Mouse (Mus musculus): ENCODE data around the gene Atp8a2. TPM values are rescaled to one million over a fixed set of nuclear protein-coding genes. Genes with fewer than 3 reads are reported as not detected.

Gene Atp8a2
- polyA plus RNA-seq, 1 experiment = 17.4 TPM

DNA sequence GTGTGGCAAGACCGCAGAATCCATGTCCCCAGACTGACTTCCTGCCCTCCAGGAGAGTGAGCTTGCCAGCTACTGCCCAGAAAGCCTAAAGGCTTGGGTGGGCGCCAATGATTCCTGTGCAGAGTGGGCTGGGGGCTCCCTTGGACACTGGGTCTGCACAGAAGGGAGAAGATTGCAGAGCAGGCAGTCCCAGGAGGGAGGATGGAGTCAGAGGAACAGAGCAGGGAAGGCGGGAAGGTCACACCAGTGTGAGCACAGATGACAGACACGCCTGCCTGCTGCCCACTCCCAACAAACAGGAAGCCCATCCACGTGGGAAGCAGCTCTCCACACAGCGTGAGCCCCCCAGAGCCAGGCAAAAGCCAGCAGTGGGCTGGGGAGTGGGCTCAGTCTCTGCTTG lies 547.6 kb downstream of the Atp8a2 start:
- no peak for TF ChIP-seq CTCF (IDR thresholded peaks at IDR 0.05; ENCODE audit: borderline replicate concordance, extremely low read depth, insufficient read depth, insufficient read length)
- no peak for TF ChIP-seq POLR2A (IDR thresholded peaks at IDR 0.05; ENCODE audit: borderline replicate concordance, extremely low read depth, insufficient read depth, insufficient read length, poor library complexity, severe bottlenecking)
- DNase-seq (ENCODE audit: low read depth) = no peak

DNA sequence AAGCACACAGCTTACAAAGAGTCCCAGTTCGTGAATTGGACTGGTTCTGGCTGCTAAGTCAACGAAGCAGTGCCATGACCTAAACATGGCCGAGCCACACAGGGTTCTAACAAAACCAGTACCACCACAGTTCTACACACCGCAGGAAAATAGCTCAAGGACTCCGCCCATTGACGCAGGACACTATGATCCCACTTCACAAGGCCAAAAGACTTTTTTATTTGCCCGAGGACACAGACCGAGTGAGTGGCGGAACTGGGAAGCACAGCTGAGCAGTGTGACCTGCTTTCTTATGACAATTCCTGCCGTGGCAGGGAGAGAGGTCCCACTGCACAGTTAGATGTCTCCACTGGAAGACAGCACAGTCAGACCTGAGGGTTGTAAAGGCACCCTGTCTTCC lies 548.4 kb downstream of the Atp8a2 start:
- TF ChIP-seq POLR2A (IDR thresholded peaks at IDR 0.05; ENCODE audit: borderline replicate concordance, extremely low read depth, insufficient read depth, insufficient read length, poor library complexity, severe bottlenecking) = no peak
- TF ChIP-seq CTCF (IDR thresholded peaks at IDR 0.05; ENCODE audit: borderline replicate concordance, extremely low read depth, insufficient read depth, insufficient read length) = no peak
- DNase-seq (ENCODE audit: low read depth) = no peak

DNA sequence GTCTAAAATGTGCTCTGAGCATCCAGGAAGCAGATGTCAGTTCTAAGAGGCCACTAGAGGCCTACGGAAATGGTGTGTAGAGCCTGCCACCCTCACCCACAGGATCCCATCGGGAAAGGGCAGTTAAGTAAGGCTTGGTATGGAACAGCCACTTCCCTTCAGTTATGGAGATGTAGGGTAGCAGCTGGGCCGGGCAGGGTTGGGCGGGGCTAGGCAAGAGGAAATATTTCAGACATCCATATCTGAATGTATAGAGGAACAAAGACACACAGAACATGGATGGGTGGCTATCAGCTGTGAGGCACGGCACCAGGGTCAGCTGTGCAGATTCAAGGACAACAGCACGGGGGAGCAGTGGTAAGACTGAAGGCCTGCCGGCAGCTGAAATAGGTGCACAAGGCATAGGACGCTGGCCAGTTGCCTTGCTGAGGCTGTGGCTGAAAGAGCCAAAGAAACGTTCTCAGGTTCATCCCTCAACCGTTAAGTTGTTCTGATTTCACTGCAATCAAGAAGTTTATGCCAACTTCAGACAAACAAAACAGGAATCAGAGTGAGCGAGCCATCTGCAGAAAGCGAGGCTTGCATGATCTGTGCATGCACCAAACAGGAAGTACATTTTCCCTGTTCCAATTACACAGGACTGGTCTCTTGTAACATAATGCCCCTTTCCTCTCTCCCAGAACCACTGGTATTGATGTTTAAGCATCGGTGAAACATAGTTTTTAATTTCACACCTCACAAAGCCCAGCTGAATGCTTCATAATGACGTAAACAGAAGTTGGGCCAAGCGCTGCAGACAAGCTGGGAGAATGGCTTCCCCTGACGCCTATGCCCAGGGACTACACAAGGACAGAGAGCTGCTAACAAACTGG lies 549.9 kb downstream of the Atp8a2 start:
- DNase-seq (ENCODE audit: low read depth) = no peak
- TF ChIP-seq CTCF (IDR thresholded peaks at IDR 0.05; ENCODE audit: borderline replicate concordance, extremely low read depth, insufficient read depth, insufficient read length) (no peak), POLR2A (IDR thresholded peaks at IDR 0.05; ENCODE audit: borderline replicate concordance, extremely low read depth, insufficient read depth, insufficient read length, poor library complexity, severe bottlenecking) (no peak)

DNA sequence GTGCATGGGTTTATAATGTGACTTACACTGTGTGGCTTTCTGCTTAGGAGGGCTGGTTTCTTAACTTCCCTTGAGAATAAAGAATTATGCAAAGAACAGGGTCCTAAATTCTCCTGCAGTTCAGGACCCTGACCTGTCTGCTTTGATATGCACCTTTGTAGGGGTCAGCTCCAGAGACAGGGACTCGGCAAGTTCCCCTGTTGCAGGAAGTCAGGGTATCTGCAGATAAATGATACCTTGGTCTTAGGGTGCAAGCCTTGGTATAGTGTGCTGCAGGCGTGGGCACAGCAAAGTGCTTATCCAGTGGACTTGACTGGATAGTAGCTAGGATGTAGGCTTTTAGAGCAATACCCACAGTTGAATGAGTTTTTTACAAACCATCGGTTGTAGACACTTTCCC lies 552.1 kb downstream of the Atp8a2 start:
- DNase-seq (ENCODE audit: low read depth) = no peak
- TF ChIP-seq CTCF (IDR thresholded peaks at IDR 0.05; ENCODE audit: borderline replicate concordance, extremely low read depth, insufficient read depth, insufficient read length) = no peak
- no peak for TF ChIP-seq POLR2A (IDR thresholded peaks at IDR 0.05; ENCODE audit: borderline replicate concordance, extremely low read depth, insufficient read depth, insufficient read length, poor library complexity, severe bottlenecking)

DNA sequence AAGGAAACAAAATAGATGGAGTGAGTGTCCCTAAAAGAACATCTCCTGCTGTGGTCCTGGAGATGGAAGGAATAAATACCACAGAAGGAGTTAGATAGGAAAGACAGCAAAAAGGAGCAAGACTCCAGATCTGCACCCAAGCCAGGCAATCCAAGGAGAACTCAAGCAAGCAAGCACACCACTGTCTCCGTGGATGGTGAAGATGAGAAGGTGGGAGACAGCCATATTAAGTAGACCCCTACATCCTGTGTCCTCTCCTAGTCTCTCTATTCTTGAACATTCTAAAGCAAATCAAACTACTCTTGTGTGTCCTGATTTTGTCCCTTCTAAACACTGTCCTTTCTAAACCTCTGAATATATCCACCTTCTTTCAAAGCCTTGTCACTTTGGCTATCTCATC lies 552.8 kb downstream of the Atp8a2 start:
- DNase-seq (ENCODE audit: low read depth) = no peak
- TF ChIP-seq CTCF (IDR thresholded peaks at IDR 0.05; ENCODE audit: borderline replicate concordance, extremely low read depth, insufficient read depth, insufficient read length) (no peak), POLR2A (IDR thresholded peaks at IDR 0.05; ENCODE audit: borderline replicate concordance, extremely low read depth, insufficient read depth, insufficient read length, poor library complexity, severe bottlenecking) (no peak)

DNA sequence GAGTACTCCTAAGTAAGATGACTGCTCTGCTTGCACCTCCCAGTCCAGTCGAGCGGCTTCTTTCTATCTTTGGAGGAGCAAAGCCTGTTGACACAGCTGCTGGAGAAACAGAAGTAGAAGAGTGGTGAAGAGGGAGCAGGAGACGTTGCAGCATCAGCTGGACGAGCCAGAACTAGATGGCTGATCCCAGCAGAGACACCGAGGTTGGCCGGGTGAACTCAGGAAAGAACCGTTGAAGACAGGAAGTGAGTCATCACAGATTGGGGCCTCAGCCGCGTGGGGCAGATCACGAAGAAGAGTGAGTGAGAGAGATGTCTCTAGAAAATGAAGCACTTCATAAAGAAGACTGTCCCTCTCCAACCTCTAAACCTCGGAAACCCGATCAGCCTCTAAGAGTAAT lies 553.4 kb downstream of the Atp8a2 start:
- TF ChIP-seq CTCF (IDR thresholded peaks at IDR 0.05; ENCODE audit: borderline replicate concordance, extremely low read depth, insufficient read depth, insufficient read length) (no peak), POLR2A (IDR thresholded peaks at IDR 0.05; ENCODE audit: borderline replicate concordance, extremely low read depth, insufficient read depth, insufficient read length, poor library complexity, severe bottlenecking) (no peak)
- no peak for DNase-seq (ENCODE audit: low read depth)

DNA sequence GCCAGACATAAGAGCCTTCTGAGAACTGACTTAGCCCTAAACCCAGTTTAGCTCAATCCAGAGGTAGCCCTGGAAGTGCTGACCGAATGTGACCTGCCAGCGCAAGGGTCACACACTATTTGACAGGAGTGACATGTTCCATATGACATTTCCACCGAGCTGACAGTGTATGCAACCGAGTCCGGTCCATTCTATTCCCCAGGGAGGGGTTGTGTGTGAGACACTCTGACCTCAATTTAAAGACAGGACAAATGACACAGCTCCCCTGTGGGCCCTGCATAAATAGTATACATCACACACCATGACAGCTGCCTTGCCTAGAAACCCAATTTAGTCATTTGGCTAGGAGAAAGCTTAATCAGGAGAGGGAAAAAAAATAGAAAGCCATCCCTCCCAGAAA lies 555.1 kb downstream of the Atp8a2 start:
- TF ChIP-seq CTCF (IDR thresholded peaks at IDR 0.05; ENCODE audit: borderline replicate concordance, extremely low read depth, insufficient read depth, insufficient read length) (no peak), POLR2A (IDR thresholded peaks at IDR 0.05; ENCODE audit: borderline replicate concordance, extremely low read depth, insufficient read depth, insufficient read length, poor library complexity, severe bottlenecking) (no peak)
- DNase-seq (ENCODE audit: low read depth) = peak; percentile 37

DNA sequence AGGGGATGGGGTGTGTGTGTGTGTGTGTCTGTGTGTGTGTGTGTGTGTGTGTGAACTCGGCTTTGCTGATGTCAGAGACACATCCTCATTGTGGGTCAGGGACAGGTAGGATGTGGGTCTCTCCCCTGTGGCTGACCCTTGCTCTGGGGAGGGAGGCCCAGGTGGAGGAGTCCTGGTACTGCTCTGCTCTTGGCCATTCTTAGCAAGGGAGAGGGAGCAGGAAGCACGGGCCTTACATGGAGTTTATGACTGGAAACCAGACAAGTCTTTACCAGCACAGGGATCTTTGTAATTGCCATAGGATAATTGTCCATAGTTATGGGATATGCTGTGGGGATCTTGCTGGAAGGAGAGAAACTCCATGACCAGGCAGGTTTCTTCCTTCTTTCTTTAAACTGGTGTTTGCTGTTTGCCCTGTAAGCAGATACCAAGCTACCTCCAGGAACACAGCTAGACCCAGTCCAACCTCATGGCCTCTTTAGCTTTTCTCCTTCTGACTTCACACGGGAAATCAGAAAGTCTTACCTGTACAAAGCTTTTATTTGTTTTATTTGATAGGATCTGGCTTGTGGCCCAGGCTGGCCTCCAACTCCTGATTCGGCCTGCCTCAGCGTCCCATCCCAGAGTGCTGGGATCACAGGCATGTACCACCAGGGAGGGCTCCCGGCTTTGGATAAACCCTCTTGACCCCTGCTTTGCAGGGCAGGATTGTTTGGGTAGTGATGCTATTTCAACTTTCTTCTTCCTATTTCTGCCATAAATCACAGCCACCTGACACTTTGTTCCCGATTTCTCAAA lies 557.9 kb downstream of the Atp8a2 start:
- TF ChIP-seq POLR2A (IDR thresholded peaks at IDR 0.05; ENCODE audit: borderline replicate concordance, extremely low read depth, insufficient read depth, insufficient read length, poor library complexity, severe bottlenecking) (no peak), CTCF (IDR thresholded peaks at IDR 0.05; ENCODE audit: borderline replicate concordance, extremely low read depth, insufficient read depth, insufficient read length) (no peak)
- DNase-seq (ENCODE audit: low read depth) = no peak

DNA sequence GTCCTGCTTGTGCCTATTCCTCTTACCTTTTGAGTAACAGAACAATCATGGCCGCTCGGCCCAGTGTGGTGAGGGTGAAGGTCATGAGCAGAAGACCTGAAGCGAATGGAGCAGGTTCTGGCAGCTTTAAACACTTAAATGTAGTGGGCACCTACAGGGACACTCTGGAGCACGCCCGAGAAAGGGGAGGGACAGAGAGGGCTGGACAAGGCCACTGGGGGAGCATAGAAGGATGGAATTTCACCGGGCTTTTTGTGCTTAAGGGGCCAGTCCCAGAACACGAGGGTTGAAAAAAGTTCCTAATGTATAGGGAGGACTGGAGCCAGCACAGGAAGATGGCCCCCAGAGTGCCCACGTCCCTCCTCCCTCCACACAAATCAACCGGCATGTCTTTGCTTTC lies 563.0 kb downstream of the Atp8a2 start:
- DNase-seq (ENCODE audit: low read depth) = no peak
- TF ChIP-seq CTCF (IDR thresholded peaks at IDR 0.05; ENCODE audit: borderline replicate concordance, extremely low read depth, insufficient read depth, insufficient read length) (no peak), POLR2A (IDR thresholded peaks at IDR 0.05; ENCODE audit: borderline replicate concordance, extremely low read depth, insufficient read depth, insufficient read length, poor library complexity, severe bottlenecking) (no peak)

DNA sequence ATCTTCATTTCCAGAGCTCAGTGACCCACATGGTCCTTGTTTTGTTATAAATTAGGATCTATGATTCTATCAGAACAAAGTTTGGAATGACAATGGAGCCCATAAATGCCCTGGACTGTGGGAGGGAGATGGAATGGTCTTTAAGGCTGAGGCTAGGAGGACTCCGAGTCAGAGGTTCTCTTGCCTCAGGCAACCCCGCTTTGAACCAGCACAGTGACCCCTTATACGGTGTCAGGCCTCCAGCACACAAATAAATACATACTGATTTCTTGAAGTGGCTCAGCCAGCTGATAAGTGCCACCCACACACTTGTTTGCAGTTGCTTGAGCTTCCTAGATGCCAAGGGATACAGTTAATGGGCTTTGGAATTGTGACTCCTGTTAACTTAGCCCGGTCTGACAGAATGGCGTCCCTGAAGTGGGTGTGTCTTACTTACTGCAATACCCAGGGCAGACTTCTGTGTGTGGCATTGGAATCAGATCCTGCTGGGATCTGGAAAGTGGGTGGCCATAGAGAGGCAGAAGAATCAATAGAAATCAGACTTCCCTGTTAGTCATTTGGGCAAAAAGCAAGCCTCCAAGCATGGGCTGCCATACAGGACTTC lies 563.6 kb downstream of the Atp8a2 start:
- no peak for TF ChIP-seq POLR2A (IDR thresholded peaks at IDR 0.05; ENCODE audit: borderline replicate concordance, extremely low read depth, insufficient read depth, insufficient read length, poor library complexity, severe bottlenecking)
- TF ChIP-seq CTCF (IDR thresholded peaks at IDR 0.05; ENCODE audit: borderline replicate concordance, extremely low read depth, insufficient read depth, insufficient read length) = no peak

DNA sequence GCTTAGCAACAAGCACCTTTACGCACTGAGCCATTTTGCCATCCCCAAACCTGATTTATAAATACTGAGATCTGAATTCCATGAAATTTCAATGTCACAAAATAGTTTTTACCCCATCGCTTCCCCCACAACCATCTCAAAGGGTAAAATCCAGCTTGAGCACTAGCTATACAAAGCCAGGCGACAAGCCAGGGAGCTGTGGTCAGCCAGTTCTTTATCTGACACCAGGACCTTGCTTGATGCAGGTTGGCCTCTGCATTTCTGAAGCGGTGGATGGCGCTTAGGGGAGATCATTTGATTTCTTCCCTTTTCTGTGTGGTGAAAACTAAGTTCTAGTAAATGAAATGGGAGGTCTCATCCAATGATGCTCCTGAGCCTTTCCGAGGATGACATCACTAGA lies 564.9 kb downstream of the Atp8a2 start:
- no peak for DNase-seq (ENCODE audit: low read depth)

More for the DNA sequence above, 563.6 kb downstream of the Atp8a2 start:
- DNase-seq (ENCODE audit: low read depth) = no peak

More for the DNA sequence above, 564.9 kb downstream of the Atp8a2 start:
- TF ChIP-seq POLR2A (IDR thresholded peaks at IDR 0.05; ENCODE audit: borderline replicate concordance, extremely low read depth, insufficient read depth, insufficient read length, poor library complexity, severe bottlenecking) (no peak), CTCF (IDR thresholded peaks at IDR 0.05; ENCODE audit: borderline replicate concordance, extremely low read depth, insufficient read depth, insufficient read length) (no peak)
